Mouse (Mus musculus) left cerebral cortex, adult 8-10 months (tissue): ENCODE results near the gene Wbp2. TPM values are rescaled to one million over a fixed set of nuclear protein-coding genes. Genes with fewer than 3 reads are reported as not detected.

Experiments
- DNase-seq, 2 experiments: peaks; one replicate each; pipeline ENCODE4 v3.0.0; 2022; ENCODE audit warnings: low spot score in 2 of 2
- total RNA-seq, 4 experiments: library from RNA; stranded (reverse); gene quantifications; 2 replicates each; pipeline ENCODE4 v1.2.4; 2022

The Wbp2 gene
- total RNA-seq, 4 experiments from 2014 or later, result 414 to 460 (median 438) TPM

- no peak for DNase-seq
Observed at GRCm38 (mm10) chr11:116091591-116091990, 4.8 kb upstream of the Wbp2 start.

DNA sequence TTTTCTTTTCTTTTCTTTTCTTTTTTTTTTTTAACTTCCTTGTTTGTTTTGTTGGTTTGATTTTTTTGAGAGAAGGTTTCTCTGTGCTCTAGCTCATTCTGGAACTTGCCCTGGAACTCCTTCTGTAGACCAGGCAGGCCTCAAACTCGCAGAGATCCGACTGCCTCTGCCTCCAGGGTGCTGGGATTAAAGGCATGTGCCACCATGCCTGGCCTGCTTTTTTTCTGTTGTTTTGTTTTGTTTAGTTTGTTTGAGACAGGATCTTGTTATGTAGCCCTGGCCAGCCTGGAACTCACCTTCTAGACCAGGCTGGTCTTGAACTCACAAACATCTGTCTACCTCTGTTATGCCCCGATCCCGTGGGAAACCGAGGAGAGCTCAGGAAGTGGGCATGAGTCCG lies 2.8 kb upstream of the Wbp2 start:
- no peak for DNase-seq

DNA sequence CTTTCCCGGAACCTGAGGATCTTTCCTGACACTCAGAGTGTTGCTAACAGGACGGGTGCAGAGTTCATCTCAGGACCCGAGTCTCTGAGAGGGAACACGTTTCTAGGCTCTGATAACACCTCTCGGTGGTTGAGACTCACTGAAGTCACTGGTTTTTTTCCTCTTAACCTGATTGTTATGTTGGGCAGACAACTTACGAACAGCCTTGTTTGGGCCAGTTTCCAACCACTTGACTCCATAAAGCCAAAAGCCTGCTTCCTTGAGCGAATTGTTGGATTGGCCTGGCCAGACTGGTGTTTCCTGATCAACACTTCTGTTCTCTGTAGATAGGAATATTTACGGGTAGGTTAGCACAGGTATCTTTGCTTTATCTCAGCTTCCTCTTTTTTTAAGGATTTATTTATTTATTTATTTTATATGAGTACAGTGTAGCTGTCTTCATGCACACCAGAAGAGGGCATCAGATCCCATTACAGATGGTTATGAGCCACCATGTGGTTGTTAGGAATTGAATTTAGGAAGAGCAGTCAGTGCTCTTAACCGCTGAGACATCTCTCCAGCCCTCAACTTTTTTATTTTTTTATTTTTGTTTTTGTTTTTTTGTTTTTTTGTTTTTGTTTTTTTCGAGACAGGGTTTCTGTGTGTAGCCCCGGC lies 2.1 kb upstream of the Wbp2 start:
- DNase-seq, result no peak

- no peak for DNase-seq
Observed at GRCm38 (mm10) chr11:116088188-116088587, 1.4 kb upstream of the Wbp2 start.

GRCm38 (mm10) chr11:116087194-116088130 lies 667 bp upstream of the Wbp2 start:
- DNase-seq, result peak; percentile 62 to 73

GRCm38 (mm10) chr11:116084166-116084565 lies 2.6 kb downstream of the Wbp2 start:
- no peak for DNase-seq

DNA sequence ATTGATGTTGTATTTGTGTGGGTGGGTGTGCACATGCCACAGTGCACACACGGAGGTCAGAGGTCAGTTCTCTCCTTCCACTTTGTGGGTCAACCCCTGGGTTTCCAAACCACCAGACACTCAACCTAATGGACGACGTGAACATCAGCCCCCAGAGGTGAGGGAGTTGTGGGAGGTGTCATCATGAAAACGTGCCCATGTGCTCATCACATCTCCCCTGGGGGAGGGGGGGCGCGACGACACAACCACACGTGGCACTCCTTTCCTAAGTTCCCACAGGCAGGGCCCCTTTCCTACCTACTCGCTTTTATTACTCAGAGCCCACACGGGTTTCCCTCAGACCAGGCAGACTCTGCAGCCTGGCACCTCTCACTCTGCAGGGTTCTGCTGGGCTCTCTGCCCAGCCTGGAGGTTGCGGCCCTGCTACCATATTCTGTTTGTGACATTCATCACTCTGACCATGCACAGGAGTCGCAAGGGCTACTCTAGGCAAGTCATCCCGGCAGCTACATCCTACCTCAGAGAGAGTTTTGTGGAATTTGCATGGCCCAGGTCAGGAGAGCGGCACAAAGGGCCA lies 3.6 kb downstream of the Wbp2 start:
- DNase-seq, result no peak

GRCm38 (mm10) chr11:116081081-116081480 lies 5.7 kb downstream of the Wbp2 start:
- no peak for DNase-seq

- peak; percentile 55 to 90 for DNase-seq
Observed at GRCm38 (mm10) chr11:116079511-116079910, 7.3 kb downstream of the Wbp2 start.

GRCm38 (mm10) chr11:116078676-116079320 lies 8.0 kb downstream of the Wbp2 start:
- no peak for DNase-seq

- no peak for DNase-seq
Observed at GRCm38 (mm10) chr11:116078221-116078620, 8.6 kb downstream of the Wbp2 start.

GRCm38 (mm10) chr11:116077446-116078204 lies 9.2 kb downstream of the Wbp2 start, which contains the start of gene Unc13d:
Gene Unc13d (minus strand): TSS chr11:116077961.
- no peak for DNase-seq

- DNase-seq, result no peak
Observed at GRCm38 (mm10) chr11:116076836-116077235, 10.0 kb downstream of the Wbp2 start.

DNA sequence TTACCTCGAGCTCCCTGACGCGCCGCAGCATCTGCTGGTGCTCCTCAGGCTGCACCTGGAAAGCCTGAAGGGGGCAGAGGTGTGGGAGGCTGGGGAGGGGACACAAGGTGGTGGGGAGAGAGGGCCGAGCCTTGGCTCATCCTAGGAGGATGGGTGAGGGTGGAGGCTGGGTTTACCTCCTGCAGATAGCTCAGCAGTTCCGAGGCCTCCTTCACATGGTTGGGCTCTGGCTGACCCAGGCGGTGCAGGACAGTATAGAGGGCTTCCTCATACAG lies 10.6 kb downstream of the Wbp2 start:
- no peak for DNase-seq

DNA sequence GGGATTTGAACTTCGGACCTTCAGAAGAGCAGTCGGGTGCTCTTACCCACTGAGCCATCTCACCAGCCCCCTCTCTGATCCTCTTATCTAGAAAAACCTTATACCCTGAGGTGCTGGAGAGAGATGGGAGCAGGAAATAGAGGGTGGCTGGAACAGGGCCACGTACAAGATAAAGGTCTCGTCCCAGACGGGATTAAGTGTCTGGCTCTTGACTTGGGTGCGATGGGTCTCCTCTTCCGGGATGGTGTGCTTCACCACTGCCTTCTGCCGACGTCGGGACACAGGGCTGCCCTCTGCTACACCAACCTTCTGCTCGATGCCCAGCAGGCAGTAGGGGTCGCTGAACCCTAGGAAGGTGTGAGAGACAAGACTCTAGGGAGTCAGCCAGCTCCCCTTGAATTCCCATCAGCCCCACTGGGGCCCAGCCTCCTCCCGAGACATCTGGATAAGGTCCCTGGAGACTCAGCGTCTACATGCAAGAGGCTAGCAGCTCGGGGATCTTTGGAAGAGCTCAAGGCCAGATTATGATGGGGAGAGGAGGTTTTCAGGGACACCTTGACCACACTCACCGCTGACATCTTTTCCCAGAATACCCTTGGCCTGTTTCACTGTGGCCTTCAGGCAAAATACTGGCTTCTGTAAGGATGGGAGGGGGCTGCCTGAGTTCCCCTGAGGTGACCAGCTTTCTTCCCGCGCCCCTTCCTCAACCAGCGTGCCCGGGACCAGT lies 11.1 kb downstream of the Wbp2 start:
- no peak for DNase-seq

DNA sequence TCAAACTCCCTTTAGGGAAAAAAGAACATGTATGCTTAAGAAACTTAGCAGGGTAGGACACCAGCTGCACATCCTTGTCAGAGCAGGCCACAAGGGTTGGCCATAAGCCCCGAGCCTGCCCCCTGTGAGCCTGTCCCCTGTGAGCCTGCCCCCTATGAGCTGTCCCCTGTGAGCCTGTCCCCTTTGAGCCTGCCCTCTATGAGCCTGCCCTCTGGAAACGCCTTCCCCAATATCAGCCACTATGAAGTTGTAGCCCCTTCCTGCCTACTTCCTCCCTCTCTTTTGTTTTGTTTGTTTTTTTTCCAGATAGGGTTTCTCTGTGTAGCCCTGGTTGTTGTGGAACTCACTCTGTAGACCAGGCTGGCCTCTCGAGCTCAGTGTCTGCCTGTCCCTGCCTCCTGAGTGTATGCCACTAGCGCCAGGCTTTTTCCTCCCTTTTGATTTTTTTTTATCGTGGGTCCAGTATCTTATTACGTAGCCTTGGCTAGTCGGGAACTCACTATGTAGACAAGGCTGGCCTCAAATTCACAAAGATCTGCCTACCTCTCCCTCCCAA lies 12.3 kb downstream of the Wbp2 start:
- no peak for DNase-seq

DNA sequence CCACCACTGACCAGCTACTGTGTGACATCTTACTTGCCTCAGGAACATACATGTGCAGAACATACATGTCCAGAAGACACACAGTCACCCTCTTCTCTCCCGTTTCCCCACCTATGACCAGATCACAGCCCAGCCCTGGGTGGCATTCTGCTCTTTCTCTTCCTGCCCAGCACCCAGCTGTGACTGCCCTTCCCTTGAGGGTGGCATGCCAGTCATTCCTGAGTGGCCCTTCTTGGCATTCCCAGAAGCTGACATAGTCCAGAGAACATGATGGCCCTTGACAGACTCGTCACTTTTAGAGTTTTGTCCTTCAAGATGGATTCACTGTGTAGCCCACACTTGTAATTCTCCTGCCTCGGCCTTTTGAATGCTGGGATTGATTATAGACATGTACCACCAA lies 14.2 kb downstream of the Wbp2 start:
- no peak for DNase-seq

GRCm38 (mm10) chr11:116071510-116071909 lies 15.3 kb downstream of the Wbp2 start:
- DNase-seq, result no peak

DNA sequence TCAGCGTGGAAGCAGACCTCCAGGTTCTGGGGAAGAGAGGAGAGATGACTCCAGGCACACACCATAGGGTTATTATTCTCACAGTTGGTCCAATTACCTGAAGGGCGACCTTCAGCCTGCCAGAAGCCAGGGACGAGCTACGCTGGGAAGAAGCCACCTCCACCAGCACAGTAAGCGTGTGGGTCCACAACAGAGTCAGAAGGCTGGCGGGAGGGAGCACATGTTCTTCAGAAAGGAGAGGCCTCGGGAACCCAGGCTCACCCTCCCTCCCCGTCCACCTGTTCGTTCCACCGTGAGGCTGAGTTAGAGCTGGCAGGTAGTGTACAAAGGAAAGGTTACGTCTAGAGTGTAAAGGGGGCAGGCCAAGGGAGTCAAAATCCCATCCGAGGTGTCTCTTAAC lies 21.4 kb downstream of the Wbp2 start:
- DNase-seq, result no peak

GRCm38 (mm10) chr11:116064187-116064867 lies 22.5 kb downstream of the Wbp2 start:
- no peak for DNase-seq
